Mouse (Mus musculus) stomach, postnatal 0 days (tissue): ENCODE results near the gene Cdca7l. TPM values are rescaled to one million over a fixed set of nuclear protein-coding genes. Genes with fewer than 3 reads are reported as not detected.

Experiments used
- ATAC-seq: fragments of 200-750 bp; cut with Nextera tagmentation; 2 replicates; pipeline ENCODE4 v1.8.0; 2017; ENCODE audit not compliant: low FRiP score, low TSS enrichment
- DNase-seq: peaks from one replicate; pipeline ENCODE4 v3.0.0-alpha.2; 2016; ENCODE audit warnings: low spot score
- H3K27ac ChIP-seq: fragments of 300-500 bp; sonication (generic); replicated peaks from 2 replicates; pipeline ENCODE4 v1.5.1; 2014; ENCODE audit warnings: mild to moderate bottlenecking, control low read depth
- H3K27me3 ChIP-seq: fragments of 300-500 bp; sonication (generic); 2 replicates; pipeline ENCODE4 v1.6.1; 2014; ENCODE audit warnings: low read length; ENCODE audit not compliant: control insufficient read depth, insufficient read depth
- H3K36me3 ChIP-seq: fragments of 300-500 bp; sonication (generic); 2 replicates; pipeline ENCODE4 v1.6.1; 2014; ENCODE audit warnings: low read length, mixed read lengths; ENCODE audit not compliant: control insufficient read depth, insufficient read depth
- H3K4me1 ChIP-seq: fragments of 300-500 bp; sonication (generic); replicated peaks from 2 replicates; pipeline ENCODE4 v1.6.1; 2014; ENCODE audit warnings: antibody characterized with exemption; ENCODE audit not compliant: control insufficient read depth, insufficient read depth
- H3K4me2 ChIP-seq: fragments of 300-500 bp; sonication (generic); replicated peaks from 2 replicates; pipeline ENCODE4 v1.6.1; 2014; ENCODE audit warnings: low read depth, mild to moderate bottlenecking, control low read depth, moderate library complexity
- H3K4me3 ChIP-seq: fragments of 300-500 bp; sonication (generic); 2 replicates; pipeline ENCODE4 v1.5.1; 2014; ENCODE audit warnings: low read depth, low read length, control low read depth
- H3K9ac ChIP-seq: fragments of 300-500 bp; sonication (generic); 2 replicates; pipeline ENCODE4 v1.6.1; 2014; ENCODE audit warnings: mild to moderate bottlenecking, low read length, control low read depth, mixed read lengths
- H3K9me3 ChIP-seq: fragments of 300-500 bp; sonication (generic); 2 replicates; pipeline ENCODE4 v1.6.1; 2016; ENCODE audit warnings: low read length; ENCODE audit not compliant: control insufficient read depth
- CTCF ChIP-seq: IDR thresholded peaks from 2 replicates; pipeline ENCODE4 v1.5.1; 2016; ENCODE audit warnings: antibody characterized with exemption, low read depth, mild to moderate bottlenecking, moderate library complexity
- EP300 ChIP-seq: optimal IDR thresholded peaks from 2 replicates; pipeline ENCODE3; 2016; ENCODE audit warnings: antibody characterized with exemption
- WGBS: fragments of 180-500 bp; shearing (Covaris S2); extraction: QIAGEN DNeasy Blood & Tissue Kit; methylation state at CpG from one replicate; pipeline ENCODE4 v1.1.7; 2014; 5-methylcytosine and 5-hydroxymethylcytosine counted together
- polyA plus RNA-seq: library from polyadenylated mRNA; unstranded; fragments of >200 nt; fragmentation: Nextera tagmentation; extraction: Ambion mirVana; gene quantifications from 2 replicates; pipeline ENCODE4 v1.2.1, GENCODE M21; 2015

The Cdca7l gene
- polyA plus RNA-seq, 1 experiment from 2014 or later: 15.1 TPM

- Histone ChIP-seq H3K4me2 (no peak overlapping the region), H3K4me3 (no peak overlapping the region), H3K4me1 (no peaks in the 10 kb centered on the region), H3K36me3 (no peaks in the 10 kb centered on the region), H3K9me3 (no peaks in the 10 kb centered on the region), H3K27me3 (no peaks in the 10 kb centered on the region), H3K27ac (no peak overlapping the region), H3K9ac (no peak overlapping the region)
- ATAC-seq: no peak
- 4% methylated on average over 5 of the region's 5 CpGs for WGBS
- DNase-seq: peak; percentile 76
- TF ChIP-seq EP300: no peak
- peak; percentile 92 for TF ChIP-seq CTCF
Measured at GRCm38 (mm10) chr12:117769113-117769512, 35.0 kb upstream of the Cdca7l start.

GRCm38 (mm10) chr12:117770211-117770610, 33.9 kb upstream of the Cdca7l start:
- ATAC-seq (no peak), DNase-seq (no peak)
- no peak overlapping the region for H3K9ac ChIP-seq
- H3K36me3 ChIP-seq: no peaks in the 10 kb centered on the region
- H3K9me3 ChIP-seq: no peaks in the 10 kb centered on the region
- H3K4me1 ChIP-seq: no peaks in the 10 kb centered on the region
- 49% methylated on average over 2 of the region's 2 CpGs for WGBS
- no peaks in the 10 kb centered on the region for H3K27me3 ChIP-seq
- H3K4me2 ChIP-seq: no peak overlapping the region
- no peak overlapping the region for H3K27ac ChIP-seq
- H3K4me3 ChIP-seq: no peak overlapping the region
- no peak for TF ChIP-seq EP300
- TF ChIP-seq CTCF: no peak

DNA sequence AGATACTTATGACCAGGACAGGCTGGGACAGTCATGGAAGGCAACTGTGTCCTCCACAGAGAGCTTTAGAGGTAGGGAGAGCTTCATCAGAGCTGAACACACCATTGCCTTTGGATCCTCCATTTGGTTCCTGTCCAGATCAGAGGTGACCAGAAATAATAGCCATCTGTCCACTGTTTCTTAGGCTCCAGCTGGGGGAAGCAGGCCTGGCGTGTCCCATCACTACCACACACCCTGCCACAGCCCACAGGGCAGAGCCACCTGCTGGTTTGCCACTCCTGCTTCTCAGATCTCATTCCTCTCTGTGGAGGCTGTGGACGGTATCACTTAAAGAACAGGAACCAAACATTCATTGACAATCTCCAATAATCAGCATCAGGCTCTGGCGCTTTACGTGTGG, 32.9 kb upstream of the Cdca7l start:
- no peaks in the 10 kb centered on the region for H3K27me3 ChIP-seq
- ATAC-seq (no peak), DNase-seq (no peak)
- no peaks in the 10 kb centered on the region for H3K4me1 ChIP-seq
- no peaks in the 10 kb centered on the region for H3K9me3 ChIP-seq
- TF ChIP-seq EP300 (no peak), CTCF (no peak)
- 87% methylated on average over 4 of the region's 4 CpGs for WGBS
- H3K4me3 ChIP-seq: no peak overlapping the region
- H3K4me2 ChIP-seq: no peak overlapping the region
- no peaks in the 10 kb centered on the region for H3K36me3 ChIP-seq
- H3K9ac ChIP-seq: no peak overlapping the region
- H3K27ac ChIP-seq: no peak overlapping the region

DNA sequence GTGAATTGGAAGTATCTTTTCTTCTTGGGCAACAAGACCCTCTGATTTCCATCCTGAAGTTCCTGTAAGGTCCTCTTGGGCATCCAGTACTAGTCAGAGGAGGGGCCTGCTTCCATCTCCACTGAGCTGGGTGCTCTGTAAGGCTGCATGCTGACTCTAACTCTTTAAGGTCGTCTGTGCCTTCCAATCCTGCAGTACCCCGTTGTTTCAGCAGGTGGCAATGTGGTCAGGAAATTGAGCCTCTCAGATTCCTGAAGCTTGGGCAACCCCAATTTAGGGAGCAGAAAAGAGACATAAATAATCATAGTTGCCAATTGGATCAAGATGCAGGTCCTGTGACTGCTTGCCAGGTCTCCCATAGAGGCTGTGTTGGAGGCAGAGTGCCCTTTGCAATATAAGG, 31.5 kb upstream of the Cdca7l start:
- Histone ChIP-seq H3K9me3 (no peaks in the 10 kb centered on the region), H3K36me3 (no peaks in the 10 kb centered on the region), H3K4me3 (no peak overlapping the region), H3K27me3 (no peaks in the 10 kb centered on the region), H3K4me1 (no peaks in the 10 kb centered on the region), H3K27ac (no peak overlapping the region), H3K4me2 (no peak overlapping the region), H3K9ac (no peak overlapping the region)
- TF ChIP-seq CTCF: peak; percentile 80
- TF ChIP-seq EP300: no peak
- ATAC-seq (peak; percentile 45; the same call in 1 of the 2 replicates), DNase-seq (peak; percentile 73)
- WGBS: 6% methylated on average over 2 of the region's 2 CpGs

GRCm38 (mm10) chr12:117776841-117777240, 27.2 kb upstream of the Cdca7l start:
- 60% methylated on average over 5 of the region's 5 CpGs for WGBS
- no peaks in the 10 kb centered on the region for H3K27me3 ChIP-seq
- H3K36me3 ChIP-seq: no peaks in the 10 kb centered on the region
- H3K4me1 ChIP-seq: no peaks in the 10 kb centered on the region
- TF ChIP-seq CTCF (no peak), EP300 (no peak)
- H3K4me3 ChIP-seq: no peak overlapping the region
- ATAC-seq (no peak), DNase-seq (no peak)
- H3K4me2 ChIP-seq: no peak overlapping the region
- no peak overlapping the region for H3K9ac ChIP-seq
- H3K9me3 ChIP-seq: no peaks in the 10 kb centered on the region
- H3K27ac ChIP-seq: no peak overlapping the region

DNA sequence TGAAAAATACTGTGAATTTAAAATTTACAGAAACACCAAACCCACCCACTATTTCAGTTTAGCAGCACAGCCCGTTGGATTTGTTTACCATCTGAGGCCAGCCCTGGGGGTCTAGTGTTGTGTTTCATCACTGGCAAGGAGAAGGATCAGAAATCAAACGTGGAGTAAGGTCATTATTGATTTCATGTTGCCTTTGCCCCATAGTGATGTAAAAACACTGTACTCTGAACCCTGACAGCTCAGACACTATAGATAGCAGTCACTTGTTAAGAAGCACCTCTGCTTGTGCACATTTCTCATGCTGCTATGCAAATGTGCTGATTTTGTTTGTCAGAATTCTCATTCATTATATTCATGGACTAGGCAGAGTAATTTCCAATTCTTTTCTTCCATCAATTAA, 22.7 kb upstream of the Cdca7l start:
- Histone ChIP-seq H3K4me2 (no peak overlapping the region), H3K27ac (no peak overlapping the region), H3K4me1 (no peaks in the 10 kb centered on the region), H3K4me3 (no peak overlapping the region), H3K9me3 (no peaks in the 10 kb centered on the region), H3K36me3 (no peaks in the 10 kb centered on the region), H3K27me3 (no peaks in the 10 kb centered on the region), H3K9ac (no peak overlapping the region)
- TF ChIP-seq CTCF (no peak), EP300 (no peak)
- DNase-seq (no peak), ATAC-seq (no peak)
- 9% methylated on average over 2 of the region's 2 CpGs for WGBS
